13 mouse cellular contexts compared by ENCODE assay signal in genomic region chr4:76673224-76673623, GRCm38 (mm10).
DNase-seq lines count a peak whose midpoint lies in the region; ATAC-seq lines count a peak whose summit lies in the region.
"Had no signal": no experiment of that assay in that cellular context is flagged by ENCODE, and none has a peak within 500 bp of the region (broad histone marks: within the 10 kb centered on the region; RNA-seq: fewer than 3 reads in every experiment).

No protein-coding gene starts in this region.

- no peak for DNase-seq in frontal cortex, postnatal 10 days (ENCODE audit: low spot score in 2 of 2)
- peak; percentile 75 for DNase-seq in brain, adult 2 months (ENCODE audit: low read depth, low spot score)
- DNase-seq in cerebellum, adult 18-20 months: peak; percentile 3 to 12
- DNase-seq in cerebellum, postnatal 25 days: peak; percentile 17 to 36
- no peak for DNase-seq in heart, postnatal 4 days
- DNase-seq in urinary bladder, postnatal 25 days (ENCODE audit: low spot score): no peak
- DNase-seq in gastrocnemius, postnatal 4 days (ENCODE audit: low spot score in 2 of 2): no peak
- DNase-seq: heart, postnatal 14 days; kidney, postnatal 4 days; right cerebral cortex, adult 18-20 months; thymus, postnatal 14 days had no signal

- peak; percentile 38; the same call in 1 of the 2 replicates for ATAC-seq in frontal cortex, adult (ENCODE audit: low TSS enrichment)
- ATAC-seq: intestine, embryonic 16.5 days had no signal

Comparison
In these comparisons a context has a peak if more than half of its experiments do, and no peak if none do; other contexts are left out.
1. DNase-seq: peak in brain, adult 2 months (single experiment), cerebellum, adult 18-20 months (2 of 2) and cerebellum, postnatal 25 days (2 of 2); none in frontal cortex, postnatal 10 days (0 of 2), heart, postnatal 4 days (single experiment), urinary bladder, postnatal 25 days (single experiment) and gastrocnemius, postnatal 4 days (0 of 2).